Mouse (Mus musculus) limb, embryonic 11.5 days (tissue): ENCODE measurements at regions not wholly inside any gene's neighbourhood (a gene's known extent, or its start where the extent isn't known, plus 50 kb on each side); places are given as distances from the start of the nearest gene placed in this dataset.
A peak's percentile ranks its signal among the peaks of the same experiment; 100 is the strongest.

Experiments used
- ATAC-seq: fragments of 200-750 bp; cut with Nextera tagmentation; 2 replicates; pipeline ENCODE4 v1.8.0; 2017; ENCODE audit warnings: low read depth; ENCODE audit not compliant: insufficient number of reproducible peaks, low FRiP score, low TSS enrichment
- DNase-seq: peaks from one replicate; pipeline ENCODE4 v3.0.0-alpha.2; 2015; ENCODE audit warnings: low spot score
- H3K27ac ChIP-seq: fragments of 300-500 bp; sonication (generic); replicated peaks from 2 replicates; pipeline ENCODE4 v1.5.1; 2014; ENCODE audit warnings: low read depth, mild to moderate bottlenecking, low read length
- H3K27me3 ChIP-seq: fragments of 300-500 bp; sonication (generic); 2 replicates; pipeline ENCODE4 v1.6.1; 2014; ENCODE audit warnings: mild to moderate bottlenecking, low read length, mixed read lengths; ENCODE audit not compliant: control insufficient read depth, insufficient read depth
- H3K36me3 ChIP-seq: fragments of 300-500 bp; sonication (generic); 2 replicates; pipeline ENCODE4 v1.6.1; 2014; ENCODE audit warnings: mild to moderate bottlenecking, low read length, moderate library complexity, mixed read lengths; ENCODE audit not compliant: control insufficient read depth, insufficient read depth
- H3K4me1 ChIP-seq: fragments of 300-500 bp; sonication (generic); 2 replicates; pipeline ENCODE4 v1.6.1; 2014; ENCODE audit warnings: low read length, mixed read lengths; ENCODE audit not compliant: control insufficient read depth, insufficient read depth
- H3K4me2 ChIP-seq: fragments of 300-500 bp; sonication (generic); 2 replicates; pipeline ENCODE4 v1.6.1; 2014; ENCODE audit warnings: low read depth, mild to moderate bottlenecking, moderate library complexity; ENCODE audit not compliant: severe bottlenecking
- H3K4me3 ChIP-seq: fragments of 300-500 bp; sonication (generic); 2 replicates; pipeline ENCODE4 v1.5.1; 2014; ENCODE audit warnings: low read depth, low read length
- H3K9ac ChIP-seq: fragments of 300-500 bp; sonication (generic); 2 replicates; pipeline ENCODE4 v1.6.1; 2014; ENCODE audit warnings: mild to moderate bottlenecking, low read length
- H3K9me3 ChIP-seq: fragments of 300-500 bp; sonication (generic); 2 replicates; pipeline ENCODE4 v1.6.1; 2016; ENCODE audit warnings: low read length; ENCODE audit not compliant: control insufficient read depth
- WGBS: fragments of 180-500 bp; shearing (Covaris S2); extraction: QIAGEN DNeasy Blood & Tissue Kit; methylation state at CpG from one replicate; pipeline ENCODE4 v1.1.7; 2014; 5-methylcytosine and 5-hydroxymethylcytosine counted together

DNA sequence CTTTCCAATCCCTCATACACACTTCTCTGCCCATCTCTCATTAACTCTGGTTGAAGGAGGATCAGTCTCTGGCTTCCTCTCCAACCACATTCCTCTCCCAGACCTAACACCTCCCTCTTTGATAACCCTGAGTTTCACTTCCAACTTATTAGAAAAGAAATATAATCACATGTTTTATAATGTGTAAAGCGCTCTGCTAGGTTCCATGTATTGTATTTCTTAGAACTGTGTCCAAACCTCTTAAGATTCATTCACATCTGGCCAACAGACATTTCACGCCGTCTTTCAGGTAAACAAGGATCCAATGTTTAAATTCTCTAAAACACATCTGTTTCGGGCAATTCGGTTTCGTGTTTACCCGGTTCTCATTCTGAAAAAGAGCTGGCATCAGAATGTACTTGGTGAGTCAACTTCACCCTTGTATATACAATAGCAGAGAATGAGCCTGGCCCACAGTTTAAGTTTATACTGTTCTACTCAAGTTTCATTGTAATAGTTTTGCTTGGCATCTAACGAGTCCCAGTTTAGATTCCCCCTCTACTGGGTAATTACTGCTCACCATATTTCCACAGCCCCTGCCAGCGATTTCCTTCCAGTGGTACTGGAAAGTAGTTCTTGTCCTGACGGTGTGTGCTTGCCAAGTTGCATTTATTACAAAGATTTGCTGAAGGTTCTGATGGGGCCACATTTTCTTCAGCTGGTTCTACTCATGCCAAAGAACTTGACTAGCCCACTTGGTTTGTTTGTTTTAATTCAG lies 103.8 kb upstream of the Mme start:
- Histone ChIP-seq H3K27ac (no peak overlapping the region), H3K36me3 (no peaks in the 10 kb centered on the region), H3K4me2 (no peak overlapping the region), H3K4me3 (no peak overlapping the region), H3K4me1 (no peaks in the 10 kb centered on the region), H3K27me3 (no peaks in the 10 kb centered on the region), H3K9ac (no peak overlapping the region), H3K9me3 (no peaks in the 10 kb centered on the region)
- no peak for ATAC-seq
- 68% methylated on average over 10 of the region's 10 CpGs for WGBS
- DNase-seq: no peak

DNA sequence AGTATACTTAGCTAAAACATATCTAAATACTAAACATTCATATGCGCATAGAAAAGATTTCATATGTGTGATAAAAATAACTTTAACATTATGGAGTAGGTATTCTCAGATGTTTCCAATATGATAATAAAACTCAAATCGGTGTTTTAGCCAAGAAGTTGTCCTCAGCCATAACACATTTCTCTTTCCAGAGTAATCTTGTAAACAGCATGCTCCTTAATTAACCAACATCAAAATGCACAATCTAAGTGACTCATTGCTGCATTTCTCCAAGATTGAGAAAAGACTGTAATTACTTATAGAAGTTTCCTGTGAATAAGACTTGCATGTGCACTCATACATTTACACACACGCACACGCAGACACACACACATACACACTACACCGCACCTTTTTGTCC lies 95.1 kb upstream of the Mme start:
- WGBS: 92% methylated on average over 5 of the region's 5 CpGs
- Histone ChIP-seq H3K4me2 (no peak overlapping the region), H3K9me3 (no peaks in the 10 kb centered on the region), H3K36me3 (no peaks in the 10 kb centered on the region), H3K4me1 (no peaks in the 10 kb centered on the region), H3K27me3 (no peaks in the 10 kb centered on the region), H3K4me3 (no peak overlapping the region), H3K9ac (no peak overlapping the region), H3K27ac (no peak overlapping the region)
- DNase-seq (no peak), ATAC-seq (no peak)

DNA sequence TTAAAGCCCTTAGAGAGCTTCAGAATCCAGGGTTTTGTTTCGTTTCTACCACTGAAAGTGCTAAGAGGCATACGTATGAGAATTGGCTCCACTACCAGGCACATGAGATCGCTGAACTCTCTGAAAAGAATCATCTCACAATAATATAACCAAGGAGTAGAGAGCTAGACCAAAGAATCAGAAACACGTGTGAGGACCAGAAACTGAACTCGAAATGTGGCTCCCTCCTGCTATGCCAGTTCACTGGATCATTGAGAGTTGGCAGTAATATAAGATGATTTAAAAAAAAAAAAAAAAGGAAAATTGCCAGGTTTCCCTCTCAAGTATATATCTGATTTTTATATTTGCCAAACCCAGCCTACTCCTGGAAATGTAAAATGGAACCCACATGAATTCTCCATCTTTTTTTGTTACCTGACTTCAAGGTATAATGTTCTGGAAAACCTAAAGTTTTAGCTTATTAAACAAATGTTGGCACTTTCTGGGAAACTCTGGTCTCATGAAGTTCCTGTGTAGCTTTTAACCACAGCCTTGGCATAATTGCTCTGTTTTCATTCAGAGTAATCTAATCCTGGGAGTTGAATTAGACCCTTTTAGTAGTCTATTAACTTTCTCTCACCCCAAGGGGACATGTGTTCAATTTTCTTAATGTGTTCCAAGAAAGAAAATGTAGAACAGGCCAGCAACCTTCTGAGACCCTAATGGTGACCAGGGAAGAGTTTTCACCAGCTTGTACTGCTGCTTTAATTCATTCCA lies 58.7 kb upstream of the Mme start:
- Histone ChIP-seq H3K9me3 (no peaks in the 10 kb centered on the region), H3K4me3 (no peak overlapping the region), H3K9ac (no peak overlapping the region), H3K27ac (no peak overlapping the region; the same call in 1 of the 2 replicates), H3K27me3 (no peaks in the 10 kb centered on the region), H3K4me2 (no peak overlapping the region), H3K36me3 (no peaks in the 10 kb centered on the region), H3K4me1 (no peaks in the 10 kb centered on the region)
- 52% methylated on average over 5 of the region's 5 CpGs for WGBS
- ATAC-seq (no peak), DNase-seq (peak; percentile 18)

DNA sequence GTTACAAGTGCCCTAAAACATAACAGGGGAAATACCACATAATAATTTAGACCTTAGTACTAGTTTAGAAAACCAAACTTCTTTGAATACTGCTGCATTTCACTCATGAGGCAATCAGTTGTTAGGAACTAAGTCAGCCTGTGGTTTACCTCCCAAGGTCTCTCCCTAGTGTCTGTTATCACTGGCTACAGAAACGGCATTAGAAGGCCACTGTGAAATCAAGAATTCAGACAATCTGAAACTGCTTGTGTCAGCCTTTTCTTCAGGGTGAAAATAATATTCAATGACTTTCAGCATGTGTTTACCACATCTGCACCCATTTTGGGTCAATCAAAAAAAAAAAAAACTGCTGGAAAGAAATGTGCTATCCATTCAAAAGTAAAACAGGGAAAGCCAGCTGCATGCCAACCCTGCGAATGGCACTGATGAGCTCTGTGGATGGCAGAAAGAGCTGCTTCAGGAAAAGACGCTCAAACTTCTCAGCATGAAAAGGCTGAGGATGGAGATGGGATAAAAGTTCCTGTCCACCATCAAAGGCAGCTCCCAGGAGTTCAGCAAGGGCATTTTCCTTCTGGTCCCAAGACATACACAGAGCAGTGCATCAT lies 53.4 kb upstream of the Mme start:
- Histone ChIP-seq H3K4me1 (no peaks in the 10 kb centered on the region), H3K4me2 (no peak overlapping the region), H3K9me3 (no peaks in the 10 kb centered on the region), H3K27ac (no peak overlapping the region), H3K36me3 (no peaks in the 10 kb centered on the region), H3K4me3 (no peak overlapping the region), H3K27me3 (no peaks in the 10 kb centered on the region), H3K9ac (no peak overlapping the region)
- 83% methylated on average over 3 of the region's 3 CpGs for WGBS
- ATAC-seq (no peak), DNase-seq (no peak)
